Mouse (Mus musculus) forebrain, embryonic 13.5 days (tissue): Measurements from ENCODE around the gene Klf7. TPM values are rescaled to one million over a fixed set of nuclear protein-coding genes. Genes with fewer than 3 reads are reported as not detected.
A peak's percentile ranks its signal among the peaks of the same experiment; 100 is the strongest.

ENCODE experiments used
- ATAC-seq: fragments of 200-750 bp; cut with Nextera tagmentation; 2 replicates; pipeline ENCODE4 v1.8.0; 2017
- H3K27ac ChIP-seq: fragments of 300-500 bp; sonication (generic); 2 replicates; pipeline ENCODE4 v1.5.1; 2015; ENCODE audit warnings: inconsistent platforms, mild to moderate bottlenecking, moderate library complexity
- H3K27me3 ChIP-seq: fragments of 300-500 bp; sonication (generic); 2 replicates; pipeline ENCODE4 v1.6.1; 2015; ENCODE audit warnings: mild to moderate bottlenecking, inconsistent platforms
- H3K36me3 ChIP-seq: fragments of 300-500 bp; sonication (generic); 2 replicates; pipeline ENCODE4 v1.6.1; 2015; ENCODE audit warnings: mild to moderate bottlenecking, inconsistent platforms; ENCODE audit not compliant: poor library complexity, severe bottlenecking
- H3K4me1 ChIP-seq: fragments of 300-500 bp; sonication (generic); 2 replicates; pipeline ENCODE4 v1.6.1; 2015; ENCODE audit warnings: inconsistent platforms
- H3K4me2 ChIP-seq: fragments of 300-500 bp; sonication (generic); 2 replicates; pipeline ENCODE4 v1.6.1; 2015; ENCODE audit warnings: inconsistent platforms, mild to moderate bottlenecking, moderate library complexity
- H3K4me3 ChIP-seq: fragments of 300-500 bp; sonication (generic); 2 replicates; pipeline ENCODE4 v1.5.1; 2015; ENCODE audit warnings: mild to moderate bottlenecking, inconsistent platforms
- H3K9ac ChIP-seq: fragments of 300-500 bp; sonication (generic); 2 replicates; pipeline ENCODE4 v1.6.1; 2015; ENCODE audit warnings: mild to moderate bottlenecking, inconsistent platforms
- H3K9me3 ChIP-seq: fragments of 300-500 bp; sonication (generic); replicated peaks from 2 replicates; pipeline ENCODE4 v1.6.1; 2016; ENCODE audit warnings: inconsistent platforms
- WGBS: fragments of 180-500 bp; shearing (Covaris S2); methylation state at CpG from one replicate; pipeline ENCODE4 v1.1.7; 2015; 5-methylcytosine and 5-hydroxymethylcytosine counted together
- polyA plus RNA-seq: library from polyadenylated mRNA; unstranded; fragments of >200 nt; fragmentation: Nextera tagmentation; extraction: Ambion mirVana; gene quantifications from 2 replicates; pipeline ENCODE4 v1.2.1, GENCODE M21; 2015

Gene Klf7
- polyA plus RNA-seq, 1 experiment from 2014 or later: 66.4 TPM

GRCm38 (mm10) chr1:64035804-64036203 is 86.3 kb downstream of the Klf7 start:
- Histone ChIP-seq H3K4me1 (peaks cover 15% of the 10 kb centered on the region), H3K4me3 (no peak overlapping the region), H3K27ac (no peak overlapping the region), H3K27me3 (no peaks in the 10 kb centered on the region), H3K36me3 (peaks cover 34% of the 10 kb centered on the region), H3K4me2 (no peak overlapping the region), H3K9me3 (no peaks in the 10 kb centered on the region), H3K9ac (no peak overlapping the region)
- 85% methylated on average over 7 of the region's 7 CpGs for WGBS
- ATAC-seq: no peak

GRCm38 (mm10) chr1:64035087-64035791 is 86.8 kb downstream of the Klf7 start:
- no peak for ATAC-seq
- 84% methylated on average over 15 of the region's 15 CpGs for WGBS

GRCm38 (mm10) chr1:64032502-64033231 is 89.4 kb downstream of the Klf7 start:
- WGBS: 86% methylated on average over 9 of the region's 9 CpGs
- Histone ChIP-seq H3K4me3 (no peak overlapping the region), H3K27me3 (no peaks in the 10 kb centered on the region), H3K36me3 (peaks cover 20% of the 10 kb centered on the region), H3K27ac (no peak overlapping the region), H3K4me1 (peaks cover 5% of the 10 kb centered on the region; the same call in 1 of the 2 replicates), H3K9ac (no peak overlapping the region), H3K4me2 (no peak overlapping the region), H3K9me3 (no peaks in the 10 kb centered on the region)
- ATAC-seq: no peak

More at GRCm38 (mm10) chr1:64035087-64035791, 86.8 kb downstream of the Klf7 start:
- Histone ChIP-seq H3K4me2 (no peak overlapping the region), H3K9ac (no peak overlapping the region), H3K36me3 (peaks cover 29% of the 10 kb centered on the region), H3K9me3 (no peaks in the 10 kb centered on the region), H3K27me3 (no peaks in the 10 kb centered on the region), H3K27ac (no peak overlapping the region), H3K4me1 (peaks cover 15% of the 10 kb centered on the region), H3K4me3 (no peak overlapping the region)

- WGBS: 92% methylated on average over 3 of the region's 3 CpGs
- Histone ChIP-seq H3K9ac (no peak overlapping the region), H3K9me3 (no peaks in the 10 kb centered on the region), H3K27me3 (no peaks in the 10 kb centered on the region), H3K4me2 (no peak overlapping the region), H3K36me3 (no peaks in the 10 kb centered on the region), H3K4me1 (peaks cover 22% of the 10 kb centered on the region), H3K27ac (no peak overlapping the region), H3K4me3 (no peak overlapping the region)
- no peak for ATAC-seq
These were observed 100.1 kb downstream of the Klf7 start for GRCm38 (mm10) chr1:64021986-64022385.

- Histone ChIP-seq H3K27me3 (no peaks in the 10 kb centered on the region), H3K36me3 (no peaks in the 10 kb centered on the region), H3K9me3 (no peaks in the 10 kb centered on the region), H3K4me3 (no peak overlapping the region), H3K4me1 (peaks cover 22% of the 10 kb centered on the region), H3K4me2 (peak overlapping the region; percentile 41), H3K9ac (no peak overlapping the region), H3K27ac (peak overlapping the region; percentile 68)
- peak; percentile 82 for ATAC-seq
- WGBS: 36% methylated on average over 19 of the region's 19 CpGs
These were observed 101.1 kb downstream of the Klf7 start for GRCm38 (mm10) chr1:64020672-64021635.

GRCm38 (mm10) chr1:64019127-64019635 is 102.9 kb downstream of the Klf7 start:
- no peak for ATAC-seq
- no peak overlapping the region for H3K9ac ChIP-seq
- no peak overlapping the region for H3K27ac ChIP-seq
- no peak overlapping the region for H3K4me3 ChIP-seq
- H3K9me3 ChIP-seq: no peaks in the 10 kb centered on the region
- H3K4me2 ChIP-seq: no peak overlapping the region
- peaks cover 22% of the 10 kb centered on the region for H3K4me1 ChIP-seq
- WGBS: 72% methylated on average over 6 of the region's 6 CpGs
- no peaks in the 10 kb centered on the region for H3K27me3 ChIP-seq
- H3K36me3 ChIP-seq: no peaks in the 10 kb centered on the region

- no peaks in the 10 kb centered on the region for H3K27me3 ChIP-seq
- no peak overlapping the region for H3K27ac ChIP-seq
- H3K9ac ChIP-seq: no peak overlapping the region
- peaks cover 22% of the 10 kb centered on the region for H3K4me1 ChIP-seq
- H3K9me3 ChIP-seq: no peaks in the 10 kb centered on the region
- H3K4me2 ChIP-seq: no peak overlapping the region
- 54% methylated on average over 16 of the region's 16 CpGs for WGBS
- no peaks in the 10 kb centered on the region for H3K36me3 ChIP-seq
- ATAC-seq: no peak
- no peak overlapping the region for H3K4me3 ChIP-seq
These were observed 103.5 kb downstream of the Klf7 start for GRCm38 (mm10) chr1:64018466-64019077.

- ATAC-seq: no peak
- H3K27ac ChIP-seq: no peak overlapping the region
- no peaks in the 10 kb centered on the region for H3K9me3 ChIP-seq
- no peak overlapping the region for H3K9ac ChIP-seq
- H3K4me1 ChIP-seq: peaks cover 11% of the 10 kb centered on the region
- no peak overlapping the region for H3K4me3 ChIP-seq
- H3K4me2 ChIP-seq: no peak overlapping the region
- no peaks in the 10 kb centered on the region for H3K36me3 ChIP-seq
- 86% methylated on average over 1 of the region's 1 CpGs for WGBS
- no peaks in the 10 kb centered on the region for H3K27me3 ChIP-seq
These were observed 108.0 kb downstream of the Klf7 start for GRCm38 (mm10) chr1:64014091-64014490.

GRCm38 (mm10) chr1:64008994-64009393 is 113.1 kb downstream of the Klf7 start:
- Histone ChIP-seq H3K9ac (no peak overlapping the region), H3K4me1 (peaks cover 9% of the 10 kb centered on the region), H3K4me3 (no peak overlapping the region), H3K27ac (no peak overlapping the region), H3K4me2 (no peak overlapping the region), H3K36me3 (no peaks in the 10 kb centered on the region), H3K9me3 (no peaks in the 10 kb centered on the region), H3K27me3 (no peaks in the 10 kb centered on the region)
- no peak for ATAC-seq
- 4% methylated on average over 2 of the region's 2 CpGs for WGBS

GRCm38 (mm10) chr1:64008031-64008430 is 114.1 kb downstream of the Klf7 start:
- ATAC-seq: no peak
- no peak overlapping the region for H3K4me3 ChIP-seq
- H3K9ac ChIP-seq: no peak overlapping the region
- H3K36me3 ChIP-seq: no peaks in the 10 kb centered on the region
- peaks cover 19% of the 10 kb centered on the region for H3K4me1 ChIP-seq
- no peaks in the 10 kb centered on the region for H3K27me3 ChIP-seq
- H3K4me2 ChIP-seq: no peak overlapping the region
- H3K27ac ChIP-seq: no peak overlapping the region
- no peaks in the 10 kb centered on the region for H3K9me3 ChIP-seq

- H3K4me2 ChIP-seq: no peak overlapping the region
- WGBS: 82% methylated on average over 2 of the region's 2 CpGs
- peaks cover 19% of the 10 kb centered on the region for H3K4me1 ChIP-seq
- no peak overlapping the region for H3K9ac ChIP-seq
- no peak for ATAC-seq
- no peaks in the 10 kb centered on the region for H3K36me3 ChIP-seq
- no peak overlapping the region for H3K4me3 ChIP-seq
- H3K27ac ChIP-seq: no peak overlapping the region
- H3K9me3 ChIP-seq: no peaks in the 10 kb centered on the region
- H3K27me3 ChIP-seq: no peaks in the 10 kb centered on the region
These were observed 116.9 kb downstream of the Klf7 start for GRCm38 (mm10) chr1:64005194-64005593.
